Mouse (Mus musculus) heart, postnatal 4 days (tissue): ENCODE data around the gene Emilin1. TPM values are rescaled to one million over a fixed set of nuclear protein-coding genes. Genes with fewer than 3 reads are reported as not detected.

Experiments
- DNase-seq: peaks from one replicate; pipeline ENCODE4 v3.0.0; 2021
- total RNA-seq, 2 experiments: library from RNA; stranded (reverse); gene quantifications; 2 replicates each; pipeline ENCODE4 v1.2.3; 2021

Emilin1 gene
- total RNA-seq, 2 experiments from 2014 or later, result 83.4 to 93.2 TPM

GRCm38 (mm10) chr5:30961545-30962505 is 48.6 kb downstream of the Emilin1 start:
- DNase-seq, result no peak

GRCm38 (mm10) chr5:30963916-30964315 is 50.7 kb downstream of the Emilin1 start:
- no peak for DNase-seq

GRCm38 (mm10) chr5:30966189-30966588 is 53.0 kb downstream of the Emilin1 start:
- DNase-seq, result no peak

- DNase-seq, result peak; percentile 72
Observed at GRCm38 (mm10) chr5:30968416-30968815, 55.2 kb downstream of the Emilin1 start, which contains the start of gene Tcf23. Gene Tcf23 (plus strand): TSS chr5:30968662.

GRCm38 (mm10) chr5:30969440-30969839 is 56.2 kb downstream of the Emilin1 start:
- DNase-seq, result no peak

Other genes with a start within 250 kb of the Emilin1 start
- 100 to 1,000 TPM; 141 to 145 TPM for gene Cenpa, start 246.6 kb upstream of the Emilin1 start, total RNA-seq
- 1 to 10 TPM; 1.6 to 2.0 TPM for gene Dpysl5, start 201.8 kb upstream of the Emilin1 start, total RNA-seq
- gene Mapre3, start 98.8 kb upstream of the Emilin1 start, total RNA-seq, result 10 to 100 TPM; 16.2 to 18.9 TPM
- gene Tmem214, start 45.4 kb upstream of the Emilin1 start, total RNA-seq, result 10 to 100 TPM; 44.4 to 50.0 TPM
- gene Agbl5, start 24.7 kb upstream of the Emilin1 start, total RNA-seq, result 10 to 100 TPM; 11.8 to 12.7 TPM
- gene Ost4, start 5.6 kb upstream of the Emilin1 start, total RNA-seq, result 100 to 1,000 TPM; 170 TPM
- 1 to 10 TPM; 6.4 to 9.2 TPM for gene Khk, start 8.0 kb downstream of the Emilin1 start, total RNA-seq
- gene Cgref1, start 32.2 kb downstream of the Emilin1 start, total RNA-seq, result under 1 TPM; 0.67 to 0.77 TPM
- gene Preb, start 47.0 kb downstream of the Emilin1 start, total RNA-seq, result 10 to 100 TPM; 62.3 to 68.4 TPM
- under 1 TPM; 0.23 to 0.26 TPM for gene Tcf23, start 55.3 kb downstream of the Emilin1 start, total RNA-seq
- 10 to 100 TPM; 46.0 to 53.7 TPM for gene Atraid, start 134.9 kb downstream of the Emilin1 start, total RNA-seq
- gene Slc5a6, start 135.5 kb downstream of the Emilin1 start, total RNA-seq, result 1 to 10 TPM; 7.0 to 7.2 TPM
- 10 to 100 TPM; 33.5 to 40.7 TPM for gene Cad, start 141.4 kb downstream of the Emilin1 start, total RNA-seq
- not detected for gene Dnajc5g, start 192.9 kb downstream of the Emilin1 start, total RNA-seq
- under 1 TPM in 1 of 2 experiments, not detected in 1; 0.24 TPM for gene Slc30a3, start 194.8 kb downstream of the Emilin1 start, total RNA-seq
- 10 to 100 TPM; 33.4 to 35.6 TPM for gene Trim54, start 203.3 kb downstream of the Emilin1 start, total RNA-seq
- gene Ucn, start 225.4 kb downstream of the Emilin1 start, total RNA-seq, result not detected
- 10 to 100 TPM; 50.1 to 50.8 TPM for gene Mpv17, start 240.8 kb downstream of the Emilin1 start, total RNA-seq